Mouse (Mus musculus): ENCODE measurements around the gene Cryba1. TPM values are rescaled to one million over a fixed set of nuclear protein-coding genes. Genes with fewer than 3 reads are reported as not detected.
"Not testable (repeated sequence)": the region's sequence is repeated elsewhere in the genome, so short reads cannot be mapped to it uniquely, and the experiment has no call there.

The Cryba1 gene
- polyA plus RNA-seq, 1 experiment from 2014 or later = 2.8 TPM

- Histone ChIP-seq H3K9ac (no peak overlapping the region), H3K27me3 (no peaks in the 10 kb centered on the region), H3K4me1 (no peaks in the 10 kb centered on the region), H3K36me3 (no peaks in the 10 kb centered on the region), H3K27ac (no peak overlapping the region), H3K9me3 (replicated peaks) (no peaks in the 10 kb centered on the region), H3K4me3 (no peak overlapping the region), H3K4me2 (replicated peaks) (no peak overlapping the region)
- no peak for ATAC-seq (ENCODE audit: low FRiP score)
- WGBS = 80% methylated on average over 5 of the region's 5 CpGs
Measured at GRCm38 (mm10) chr11:77752525-77752924, 27.4 kb upstream of the Cryba1 start.

- Histone ChIP-seq H3K4me1 (no peaks in the 10 kb centered on the region), H3K9ac (no peak overlapping the region), H3K27me3 (no peaks in the 10 kb centered on the region), H3K36me3 (no peaks in the 10 kb centered on the region), H3K9me3 (replicated peaks) (no peaks in the 10 kb centered on the region), H3K4me2 (replicated peaks) (no peak overlapping the region), H3K27ac (no peak overlapping the region), H3K4me3 (no peak overlapping the region)
- no peak for ATAC-seq (ENCODE audit: low FRiP score)
- 82% methylated on average over 5 of the region's 5 CpGs for WGBS
Measured at GRCm38 (mm10) chr11:77748996-77749395, 23.9 kb upstream of the Cryba1 start.

GRCm38 (mm10) chr11:77747103-77747502, 22.0 kb upstream of the Cryba1 start:
- H3K4me1 ChIP-seq = not testable (repeated sequence)

GRCm38 (mm10) chr11:77746652-77747051, 21.6 kb upstream of the Cryba1 start:
- Histone ChIP-seq H3K27ac (no peak overlapping the region), H3K36me3 (no peaks in the 10 kb centered on the region), H3K4me1 (no peaks in the 10 kb centered on the region), H3K9ac (no peak overlapping the region), H3K4me2 (replicated peaks) (no peak overlapping the region), H3K27me3 (no peaks in the 10 kb centered on the region), H3K4me3 (no peak overlapping the region), H3K9me3 (replicated peaks) (no peaks in the 10 kb centered on the region)
- 91% methylated on average over 4 of the region's 4 CpGs for WGBS
- no peak for ATAC-seq (ENCODE audit: low FRiP score)

More at GRCm38 (mm10) chr11:77747103-77747502, 22.0 kb upstream of the Cryba1 start:
- not testable (repeated sequence) for ATAC-seq (ENCODE audit: low FRiP score); H3K4me2 ChIP-seq (replicated peaks); H3K27me3 ChIP-seq; H3K4me3 ChIP-seq; H3K9me3 ChIP-seq (replicated peaks); H3K27ac ChIP-seq; H3K9ac ChIP-seq; H3K36me3 ChIP-seq
- WGBS = 96% methylated on average over 13 of the region's 15 CpGs

- Histone ChIP-seq H3K4me1 (no peaks in the 10 kb centered on the region), H3K27ac (no peak overlapping the region), H3K4me2 (replicated peaks) (no peak overlapping the region), H3K9me3 (replicated peaks) (no peaks in the 10 kb centered on the region), H3K9ac (no peak overlapping the region), H3K27me3 (no peaks in the 10 kb centered on the region), H3K36me3 (no peaks in the 10 kb centered on the region), H3K4me3 (no peak overlapping the region)
- ATAC-seq (ENCODE audit: low FRiP score) = no peak
- 36% methylated on average over 6 of the region's 6 CpGs for WGBS
Measured at GRCm38 (mm10) chr11:77743966-77744365, 18.9 kb upstream of the Cryba1 start.

GRCm38 (mm10) chr11:77738555-77738954, 13.5 kb upstream of the Cryba1 start:
- H3K4me3 ChIP-seq = no peak overlapping the region
- no peak overlapping the region for H3K4me2 ChIP-seq (replicated peaks)
- no peak overlapping the region for H3K9ac ChIP-seq
- H3K36me3 ChIP-seq = no peaks in the 10 kb centered on the region
- H3K27me3 ChIP-seq = no peaks in the 10 kb centered on the region
- no peak for ATAC-seq (ENCODE audit: low FRiP score)
- H3K27ac ChIP-seq = no peak overlapping the region
- no peaks in the 10 kb centered on the region for H3K9me3 ChIP-seq (replicated peaks)
- 51% methylated on average over 7 of the region's 7 CpGs for WGBS
- no peaks in the 10 kb centered on the region for H3K4me1 ChIP-seq

GRCm38 (mm10) chr11:77737289-77737688, 12.2 kb upstream of the Cryba1 start:
- Histone ChIP-seq H3K4me2 (replicated peaks) (no peak overlapping the region), H3K36me3 (no peaks in the 10 kb centered on the region), H3K4me3 (no peak overlapping the region), H3K4me1 (no peaks in the 10 kb centered on the region), H3K27me3 (no peaks in the 10 kb centered on the region), H3K9ac (no peak overlapping the region), H3K27ac (no peak overlapping the region), H3K9me3 (replicated peaks) (no peaks in the 10 kb centered on the region)
- no peak for ATAC-seq (ENCODE audit: low FRiP score)
- WGBS = 1% methylated on average over 6 of the region's 6 CpGs

GRCm38 (mm10) chr11:77728587-77728986, 3.5 kb upstream of the Cryba1 start:
- no peak overlapping the region for H3K27ac ChIP-seq
- H3K9me3 ChIP-seq (replicated peaks) = no peaks in the 10 kb centered on the region
- H3K4me2 ChIP-seq (replicated peaks) = no peak overlapping the region
- no peaks in the 10 kb centered on the region for H3K27me3 ChIP-seq
- ATAC-seq (ENCODE audit: low FRiP score) = no peak
- H3K36me3 ChIP-seq = no peaks in the 10 kb centered on the region
- H3K4me3 ChIP-seq = no peak overlapping the region
- 60% methylated on average over 2 of the region's 2 CpGs for WGBS
- 0 out of 2 replicates have a peak, but pooled peaks cover 4% of the 10 kb centered on the region for H3K4me1 ChIP-seq
- H3K9ac ChIP-seq = no peak overlapping the region

- Histone ChIP-seq H3K4me1 (0 out of 2 replicates have a peak, but pooled peaks cover 4% of the 10 kb centered on the region), H3K9me3 (replicated peaks) (no peaks in the 10 kb centered on the region), H3K27ac (no peak overlapping the region), H3K4me3 (no peak overlapping the region), H3K27me3 (no peaks in the 10 kb centered on the region), H3K4me2 (replicated peaks) (no peak overlapping the region), H3K36me3 (no peaks in the 10 kb centered on the region), H3K9ac (no peak overlapping the region)
- WGBS = 75% methylated on average over 7 of the region's 7 CpGs
- no peak for ATAC-seq (ENCODE audit: low FRiP score)
Measured at GRCm38 (mm10) chr11:77724766-77725165, 317 bp downstream of the Cryba1 start.

- H3K4me1 ChIP-seq = 0 out of 2 replicates have a peak, but pooled peaks cover 4% of the 10 kb centered on the region
- 89% methylated on average over 4 of the region's 4 CpGs for WGBS
- no peak overlapping the region for H3K27ac ChIP-seq
- no peaks in the 10 kb centered on the region for H3K36me3 ChIP-seq
- H3K4me3 ChIP-seq = no peak overlapping the region
- ATAC-seq (ENCODE audit: low FRiP score) = no peak
- no peaks in the 10 kb centered on the region for H3K27me3 ChIP-seq
- H3K4me2 ChIP-seq (replicated peaks) = no peak overlapping the region
- no peak overlapping the region for H3K9ac ChIP-seq
- no peaks in the 10 kb centered on the region for H3K9me3 ChIP-seq (replicated peaks)
Measured at GRCm38 (mm10) chr11:77721389-77721788, 3.7 kb downstream of the Cryba1 start.

- H3K4me1 ChIP-seq = no peaks in the 10 kb centered on the region
- no peak overlapping the region for H3K9ac ChIP-seq
- no peaks in the 10 kb centered on the region for H3K9me3 ChIP-seq (replicated peaks)
- WGBS = 94% methylated on average over 2 of the region's 2 CpGs
- no peak for ATAC-seq (ENCODE audit: low FRiP score)
- H3K4me3 ChIP-seq = no peak overlapping the region
- no peak overlapping the region for H3K4me2 ChIP-seq (replicated peaks)
- no peak overlapping the region for H3K27ac ChIP-seq
- H3K36me3 ChIP-seq = no peaks in the 10 kb centered on the region
- no peaks in the 10 kb centered on the region for H3K27me3 ChIP-seq
Measured at GRCm38 (mm10) chr11:77719055-77719454, 6.0 kb downstream of the Cryba1 start.

GRCm38 (mm10) chr11:77713736-77714135, 11.3 kb downstream of the Cryba1 start:
- ATAC-seq (ENCODE audit: low FRiP score) = no peak
- Histone ChIP-seq H3K4me3 (no peak overlapping the region), H3K9me3 (replicated peaks) (no peaks in the 10 kb centered on the region), H3K27me3 (no peaks in the 10 kb centered on the region), H3K4me2 (replicated peaks) (no peak overlapping the region), H3K27ac (no peak overlapping the region), H3K36me3 (peaks cover 5% of the 10 kb centered on the region; the same call in 1 of the 2 replicates), H3K4me1 (no peaks in the 10 kb centered on the region), H3K9ac (no peak overlapping the region)
- 96% methylated on average over 3 of the region's 3 CpGs for WGBS

GRCm38 (mm10) chr11:77709039-77709438, 16.0 kb downstream of the Cryba1 start:
- no peaks in the 10 kb centered on the region for H3K4me1 ChIP-seq
- WGBS = 86% methylated on average over 3 of the region's 3 CpGs
- no peak overlapping the region for H3K4me2 ChIP-seq (replicated peaks)
- ATAC-seq (ENCODE audit: low FRiP score) = no peak
- no peaks in the 10 kb centered on the region for H3K27me3 ChIP-seq
- H3K36me3 ChIP-seq = peaks cover 21% of the 10 kb centered on the region
- H3K27ac ChIP-seq = no peak overlapping the region
- H3K9me3 ChIP-seq (replicated peaks) = no peaks in the 10 kb centered on the region
- H3K4me3 ChIP-seq = no peak overlapping the region
- H3K9ac ChIP-seq = no peak overlapping the region
